Mouse (Mus musculus) mesoderm, embryonic 11.5 days (tissue): ENCODE data around the gene Nkapd1.
A peak's percentile ranks its signal among the peaks of the same experiment; 100 is the strongest.
"Not testable (repeated sequence)": the region's sequence is repeated elsewhere in the genome, so short reads cannot be mapped to it uniquely, and the experiment has no call there.

Source experiments
- DNase-seq: peaks from one replicate; pipeline ENCODE4 v3.0.0-alpha.2; 2012; ENCODE audit warnings: low read depth, low spot score

The Nkapd1 gene

GRCm38 (mm10) chr9:50616766-50617603, at the start of gene Nkapd1, which contains the start of gene Pih1d2:
Gene Nkapd1 (minus strand): TSS chr9:50617464.
Gene Pih1d2 (plus strand): TSS chr9:50617321.
- peak; percentile 95 for DNase-seq

DNA sequence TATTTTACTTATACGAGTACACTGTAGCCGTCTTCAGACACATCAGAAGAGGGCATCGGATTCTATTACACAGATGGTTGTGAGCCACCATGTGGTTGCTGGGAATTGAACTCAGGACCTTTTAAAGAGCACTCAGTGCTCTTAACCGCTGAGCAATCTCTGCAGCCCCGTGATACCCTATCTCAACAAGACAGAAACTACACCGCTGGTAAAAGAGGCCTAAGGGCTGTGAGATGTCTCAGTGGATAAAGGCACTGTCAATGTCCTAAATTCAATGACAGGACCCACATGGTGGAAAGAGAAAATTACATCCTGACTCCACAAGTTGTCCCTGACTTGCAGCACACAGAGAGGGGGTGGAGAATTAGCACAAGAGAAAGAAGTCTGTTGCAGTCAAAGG, 49.2 kb upstream of the Nkapd1 start:
- no peak for DNase-seq

DNA sequence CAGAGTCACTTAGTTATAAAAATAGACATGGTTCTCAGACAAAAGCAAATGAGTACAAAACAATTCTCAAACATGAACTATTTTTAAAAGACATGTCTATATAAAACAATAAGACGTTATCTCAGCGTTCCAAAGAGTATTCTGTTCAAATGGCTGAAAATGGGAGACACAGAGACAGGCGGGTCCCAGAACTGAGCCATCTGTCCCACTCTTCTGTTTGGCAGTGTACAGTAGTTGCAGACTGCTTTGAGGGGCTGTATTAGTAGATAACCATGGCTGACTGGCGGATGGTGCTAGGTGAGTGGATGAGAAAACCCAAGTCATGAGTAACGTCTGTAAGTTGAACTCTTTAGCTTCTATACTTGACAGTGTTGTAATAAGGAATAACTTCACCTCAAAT, 47.6 kb upstream of the Nkapd1 start:
- DNase-seq: no peak

GRCm38 (mm10) chr9:50660431-50660830, 43.2 kb upstream of the Nkapd1 start:
- peak; percentile 19 for DNase-seq

DNA sequence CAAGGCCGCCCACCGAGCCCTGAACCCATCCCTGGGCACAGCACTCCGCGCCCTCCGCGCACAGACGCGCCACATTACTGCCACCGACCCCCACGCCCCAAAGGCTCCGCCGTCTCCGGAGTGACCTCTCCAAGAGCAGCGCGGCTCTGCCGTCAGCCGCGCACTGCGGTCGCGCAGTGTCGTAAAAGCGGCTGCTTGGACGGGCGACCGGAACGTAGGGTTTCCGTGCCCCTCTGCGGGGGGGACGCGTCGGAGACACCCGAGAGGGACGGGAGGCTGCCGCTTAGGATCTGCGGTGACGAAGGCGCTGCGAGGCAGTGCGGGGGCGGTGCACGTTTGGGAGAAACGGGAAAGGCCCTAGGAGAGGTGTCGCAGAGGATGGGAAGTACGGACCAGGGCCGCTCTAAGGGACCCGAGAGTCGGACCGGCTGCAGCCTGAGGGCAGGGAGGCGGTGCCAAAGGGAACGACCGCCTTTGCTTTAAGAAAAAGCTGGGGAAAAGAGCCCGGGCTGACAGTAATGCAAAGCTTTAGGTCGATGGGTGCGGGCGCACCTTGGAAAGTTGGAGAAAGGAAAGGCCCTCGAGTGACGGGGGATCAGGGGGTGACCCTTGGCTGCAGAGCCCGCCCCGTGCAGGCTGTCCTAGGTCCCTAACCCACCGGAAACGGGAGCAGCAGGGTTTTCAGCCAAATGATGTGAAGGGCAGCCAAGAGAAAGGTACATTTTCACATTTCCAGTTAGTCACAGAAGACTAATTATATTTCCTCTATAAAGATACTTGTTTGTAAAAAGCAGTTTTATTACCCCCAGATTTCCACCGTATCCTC, 42.3 kb upstream of the Nkapd1 start, which contains the start of gene Dlat:
Gene Dlat, minus strand, starts transcription at position 389 of the 826 bp plus-strand sequence.
- DNase-seq: peak; percentile 94

- no peak for DNase-seq
These were observed 41.7 kb upstream of the Nkapd1 start for GRCm38 (mm10) chr9:50658941-50659388.

- no peak for DNase-seq
These were observed 41.1 kb upstream of the Nkapd1 start for GRCm38 (mm10) chr9:50658391-50658790.

- no peak for DNase-seq
These were observed 33.2 kb upstream of the Nkapd1 start for GRCm38 (mm10) chr9:50650503-50650902.

DNA sequence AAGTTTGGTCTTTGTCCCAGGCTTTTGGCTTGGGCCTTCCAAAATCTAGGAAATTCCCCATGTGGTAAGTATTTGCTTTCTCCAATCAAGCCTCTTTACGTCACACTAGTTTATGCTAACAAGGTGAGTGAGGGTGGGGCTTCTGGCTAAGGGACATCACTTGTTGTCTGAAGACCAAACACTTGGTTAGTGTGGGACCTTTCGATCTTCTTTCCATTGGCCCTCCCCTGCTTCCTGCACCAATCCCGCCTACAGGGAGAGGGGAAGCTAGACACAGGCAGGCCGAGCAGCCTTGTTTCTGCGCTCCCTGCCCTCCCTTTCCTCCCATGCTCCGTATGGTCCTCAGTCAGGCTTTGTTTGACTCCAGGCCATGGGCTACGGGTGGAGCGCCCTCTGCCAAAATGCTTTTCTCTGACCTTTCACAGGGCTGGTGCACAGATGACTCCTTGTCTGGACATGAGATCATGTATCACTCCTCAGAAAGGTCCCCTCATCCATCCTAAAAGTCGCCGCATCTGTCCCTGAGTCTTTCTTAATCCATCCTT, 29.6 kb upstream of the Nkapd1 start:
- DNase-seq: no peak

DNA sequence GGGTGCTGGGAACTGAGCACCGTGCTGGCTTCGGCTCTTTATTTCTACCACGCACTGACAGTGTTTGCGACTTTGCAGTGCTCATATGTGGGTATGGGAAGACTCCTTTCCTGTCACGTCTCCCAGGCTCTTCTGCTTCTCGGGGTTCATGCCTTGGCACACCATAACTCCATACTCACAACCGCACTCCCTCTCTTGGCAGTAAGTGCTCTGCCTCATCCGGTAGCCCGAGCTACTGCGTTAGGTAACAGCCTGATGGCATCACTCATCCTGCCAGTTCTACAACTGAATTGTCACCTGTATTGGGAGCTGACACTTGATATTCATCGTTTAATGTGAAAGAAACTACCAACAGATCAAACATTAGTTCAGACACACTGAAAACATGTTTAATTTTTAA, 17.0 kb upstream of the Nkapd1 start:
- DNase-seq: no peak

GRCm38 (mm10) chr9:50633059-50633458, 15.8 kb upstream of the Nkapd1 start:
- DNase-seq: peak; percentile 28

DNA sequence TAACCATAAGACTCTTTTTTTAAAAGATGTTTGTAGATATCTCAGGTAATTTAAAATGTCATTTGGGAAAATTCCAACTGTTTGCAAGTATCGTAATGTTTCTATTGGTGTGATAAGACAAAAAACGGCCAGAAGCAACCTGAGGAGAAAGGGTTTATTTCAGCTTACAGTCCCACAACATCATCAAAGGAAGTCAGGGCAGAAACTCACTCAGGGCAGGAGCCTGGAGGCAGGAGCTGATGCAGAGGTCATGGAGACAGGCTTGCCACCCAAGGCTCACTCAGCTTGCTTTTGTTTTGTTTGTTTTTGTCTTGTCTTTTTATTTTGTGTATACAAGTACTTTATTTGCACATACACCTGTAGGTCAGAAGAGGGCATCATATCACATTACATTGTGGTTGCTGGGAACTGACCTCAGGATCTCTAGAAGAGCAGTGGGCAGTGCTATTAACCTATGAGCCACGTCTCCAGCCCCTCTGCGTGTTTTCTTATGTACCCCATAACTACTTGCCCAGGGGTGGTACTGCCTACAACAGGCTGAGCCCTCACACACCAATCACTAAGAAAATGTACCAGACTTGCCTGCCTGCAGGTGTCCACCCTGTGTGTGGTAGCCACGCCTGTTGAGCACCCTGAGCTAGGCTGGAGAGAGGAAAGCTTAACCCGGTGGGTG, 14.9 kb upstream of the Nkapd1 start:
- DNase-seq: no peak

DNA sequence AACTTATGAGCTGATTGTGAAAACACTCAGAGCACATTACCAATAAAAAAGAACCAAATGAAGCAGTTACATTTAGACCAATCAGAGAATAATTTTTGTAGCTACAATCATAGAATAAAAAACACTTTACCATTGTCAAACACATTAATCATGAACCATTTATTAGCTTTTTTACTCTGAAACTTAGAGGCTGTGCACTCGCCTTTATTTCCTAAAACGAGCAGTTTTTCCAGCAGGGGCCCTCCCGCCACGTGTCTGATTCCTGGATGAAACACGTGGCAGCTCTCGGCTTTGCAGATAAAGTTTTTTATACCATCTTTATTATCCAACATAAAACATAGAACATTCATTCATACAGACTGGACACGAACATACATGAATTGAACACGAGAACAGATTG, 13.6 kb upstream of the Nkapd1 start:
- DNase-seq: not testable (repeated sequence)

DNA sequence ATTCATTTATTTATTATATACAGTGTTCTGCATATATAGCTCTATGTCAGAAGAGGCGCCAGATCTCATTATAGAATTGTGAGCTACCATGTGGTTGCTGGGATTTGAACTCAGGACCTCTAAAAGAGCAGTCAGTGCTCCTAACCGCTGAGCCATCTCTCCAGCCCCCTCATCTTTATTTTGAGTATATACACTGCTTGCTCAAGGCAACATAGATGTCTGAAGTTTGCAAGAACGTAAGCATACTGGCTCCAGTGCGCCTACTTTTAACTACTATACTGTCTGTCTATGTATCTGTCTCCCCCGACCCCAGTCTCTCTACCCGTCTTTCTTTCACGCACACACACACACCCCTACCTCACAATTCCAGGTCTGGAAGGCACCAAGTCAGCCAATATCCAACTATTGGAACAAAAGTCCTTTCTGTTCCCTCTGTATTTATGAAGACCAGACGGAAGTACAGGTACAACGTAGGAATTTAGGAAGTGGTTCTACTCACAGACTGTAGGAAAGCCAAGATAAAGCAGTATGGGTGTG, 598 bp upstream of the Nkapd1 start:
- DNase-seq: no peak

- no peak for DNase-seq
These were observed 1.1 kb downstream of the Nkapd1 start for GRCm38 (mm10) chr9:50616161-50616560.

GRCm38 (mm10) chr9:50612115-50612514, 5.1 kb downstream of the Nkapd1 start:
- DNase-seq: no peak

DNA sequence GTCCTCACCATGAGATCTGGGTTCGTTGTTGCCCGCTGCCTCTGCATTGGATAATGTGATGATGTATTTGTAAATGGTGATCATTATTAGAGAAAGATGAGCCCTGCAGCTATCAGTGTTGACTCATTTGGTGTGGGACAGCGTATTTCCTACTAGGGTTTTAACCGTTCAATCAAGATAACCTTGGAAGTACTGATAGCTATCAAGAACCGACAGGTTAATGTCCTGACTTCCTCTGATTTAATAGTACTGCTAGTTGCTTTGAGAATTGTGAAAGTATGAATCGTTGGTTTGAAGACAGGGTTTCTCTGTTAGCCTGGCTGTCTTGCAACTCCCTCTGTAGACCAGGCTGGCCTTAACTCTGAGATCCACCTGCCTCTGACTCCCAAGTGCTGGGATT, 12.9 kb downstream of the Nkapd1 start:
- DNase-seq: no peak

DNA sequence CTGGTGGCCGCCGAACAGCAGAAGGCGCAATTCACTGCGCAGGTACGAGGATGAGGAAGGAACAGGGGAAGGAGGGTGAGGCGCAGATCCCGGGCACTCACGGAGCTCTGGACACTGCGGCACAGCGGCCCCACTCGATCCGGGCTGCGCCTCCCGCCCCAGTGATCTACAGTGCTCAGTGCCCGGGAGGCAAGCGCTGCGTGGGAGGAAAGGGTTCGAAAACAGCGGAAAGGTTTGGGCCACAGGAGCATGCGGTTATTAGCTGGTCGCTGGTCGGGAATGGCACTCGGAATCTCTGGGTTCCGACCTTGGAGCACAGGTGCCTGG, 13.3 kb downstream of the Nkapd1 start:
- DNase-seq: no peak

DNA sequence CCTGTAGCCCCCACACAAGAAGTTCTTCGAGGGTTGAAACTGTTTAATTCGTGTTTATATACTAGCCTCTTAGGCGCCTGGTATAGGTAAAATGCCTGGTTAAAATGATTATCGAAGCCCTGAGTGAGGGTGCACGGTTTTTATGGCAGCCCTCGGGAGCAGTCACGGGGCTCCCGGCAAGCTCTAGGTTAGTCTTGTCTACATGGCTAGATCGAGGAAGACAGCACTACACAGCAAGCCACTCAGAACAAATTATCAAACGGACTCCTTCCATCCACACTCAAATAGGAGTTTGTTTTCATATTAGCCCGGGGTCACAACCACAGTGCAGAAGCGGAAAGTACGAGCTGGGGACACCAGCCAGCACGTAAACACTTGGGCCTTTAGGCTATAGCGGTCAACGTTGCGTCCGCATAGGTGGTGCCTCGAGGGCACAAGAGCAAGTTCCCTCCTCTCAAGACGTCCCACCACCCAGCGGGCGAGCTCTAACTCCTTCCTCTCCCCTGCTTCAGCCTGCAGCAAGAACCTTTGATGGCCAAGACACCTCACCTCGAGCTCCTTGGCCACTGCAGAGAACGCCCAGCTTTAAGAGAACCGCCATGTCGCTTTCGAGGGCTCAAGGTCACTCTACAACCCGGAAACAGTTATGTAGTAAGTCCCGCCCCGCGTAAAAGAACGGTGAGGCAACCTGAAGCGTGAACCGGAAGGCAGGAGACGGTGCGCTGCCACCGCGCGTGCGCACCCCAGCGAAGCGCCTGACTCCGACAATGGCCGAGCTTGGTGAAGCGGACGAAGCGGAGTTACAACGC, 13.9 kb downstream of the Nkapd1 start, which contains the start of the genes Sdhd and Timm8b:
Gene Sdhd, minus strand, starts transcription at position 624 of the 809 bp plus-strand sequence.
Gene Timm8b, plus strand, starts transcription at position 722 of the 809 bp plus-strand sequence.
- peak; percentile 97 for DNase-seq

DNA sequence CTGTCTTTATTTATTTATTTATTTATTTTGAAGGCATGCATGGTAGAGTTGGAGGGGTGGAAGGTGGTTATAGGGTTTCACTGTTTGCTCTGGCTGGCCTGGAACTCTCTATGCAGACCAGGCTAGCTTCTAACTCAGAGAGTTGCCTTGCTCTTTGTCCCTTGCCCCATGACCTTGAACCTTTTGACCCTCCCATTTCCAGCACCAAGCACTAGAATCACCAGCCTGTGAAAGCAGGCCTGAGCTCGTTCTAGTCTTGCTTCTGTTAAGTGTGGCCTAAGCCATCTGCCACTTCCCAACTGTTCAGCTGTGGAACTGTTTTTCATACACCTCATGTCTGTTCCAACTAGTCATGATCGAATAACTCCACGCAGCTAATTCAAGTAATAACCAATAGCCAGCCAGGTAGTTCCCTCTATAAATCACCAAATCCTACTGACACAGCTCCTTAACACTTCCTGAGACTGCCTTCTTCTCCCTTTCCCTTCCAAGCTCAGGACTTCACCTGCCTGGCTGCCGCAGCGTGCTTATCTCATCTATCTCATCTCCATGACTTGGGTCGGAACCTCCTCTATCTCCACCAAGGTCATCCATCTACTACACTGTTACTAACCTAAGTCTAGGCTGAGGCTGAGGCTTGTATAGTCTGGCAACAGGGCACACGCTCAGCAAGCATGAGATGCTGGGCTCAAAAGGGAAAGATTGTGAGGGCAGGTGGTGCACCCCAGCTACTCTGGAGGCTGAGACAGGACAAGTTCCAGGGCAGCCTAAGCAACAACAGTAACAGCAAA, 15.0 kb downstream of the Nkapd1 start:
- DNase-seq: no peak
